Mouse (Mus musculus): Measurements from ENCODE around the gene Hibadh. TPM values are rescaled to one million over a fixed set of nuclear protein-coding genes. Genes with fewer than 3 reads are reported as not detected.

Gene Hibadh
- total and polyA plus RNA-seq, 3 experiments = 49.8 to 188 (median 181) TPM

- no peak for DNase-seq
Measured at GRCm38 (mm10) chr6:52502986-52503385, 137.2 kb downstream of the Hibadh start.

GRCm38 (mm10) chr6:52501479-52501878 lies 138.7 kb downstream of the Hibadh start:
- no peak for DNase-seq

Other genes with a start within 250 kb of the Hibadh start
- 100 to 1,000 TPM; 182 to 219 TPM for gene Tax1bp1, start 73.3 kb upstream of the Hibadh start, total RNA-seq (2021)
- gene Tax1bp1, start 73.3 kb upstream of the Hibadh start, polyA plus RNA-seq (2012; rRNA removed) = 5.7 and 7.7 TPM in 2 replicates